Mouse (Mus musculus): ENCODE data around the gene Gpr65.
"Not testable (repeated sequence)": the region's sequence is repeated elsewhere in the genome, so short reads cannot be mapped to it uniquely, and the experiment has no call there.

Gpr65 gene

GRCm38 (mm10) chr12:98268441-98269369 lies at the start of gene Gpr65:
Gene Gpr65 (plus strand): TSS chr12:98268635.
- DNase-seq: no peak

- no peak for DNase-seq
Measured at GRCm38 (mm10) chr12:98223286-98223685, 45.1 kb upstream of the Gpr65 start.

DNA sequence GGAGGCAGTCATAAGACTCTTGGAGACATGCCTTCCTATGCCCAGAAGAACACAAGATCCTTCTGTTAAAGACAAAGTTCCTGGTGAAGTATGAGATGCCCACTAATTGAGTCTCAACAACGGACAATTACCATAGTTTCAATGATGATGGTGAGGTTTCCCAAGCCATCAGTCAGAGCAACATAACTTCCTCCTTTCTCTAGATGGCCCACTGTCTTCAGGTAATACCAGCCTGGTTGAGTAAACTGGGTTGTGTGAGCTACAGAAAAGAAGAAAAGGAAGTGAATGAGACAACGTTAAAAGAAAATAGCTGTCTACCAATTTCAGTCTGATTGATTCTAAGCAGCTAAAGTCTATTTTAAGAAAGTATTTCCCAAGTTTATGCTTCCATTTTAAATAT lies 41.4 kb upstream of the Gpr65 start:
- no peak for DNase-seq

GRCm38 (mm10) chr12:98238478-98238877 lies 30.0 kb upstream of the Gpr65 start:
- not testable (repeated sequence) for DNase-seq

DNA sequence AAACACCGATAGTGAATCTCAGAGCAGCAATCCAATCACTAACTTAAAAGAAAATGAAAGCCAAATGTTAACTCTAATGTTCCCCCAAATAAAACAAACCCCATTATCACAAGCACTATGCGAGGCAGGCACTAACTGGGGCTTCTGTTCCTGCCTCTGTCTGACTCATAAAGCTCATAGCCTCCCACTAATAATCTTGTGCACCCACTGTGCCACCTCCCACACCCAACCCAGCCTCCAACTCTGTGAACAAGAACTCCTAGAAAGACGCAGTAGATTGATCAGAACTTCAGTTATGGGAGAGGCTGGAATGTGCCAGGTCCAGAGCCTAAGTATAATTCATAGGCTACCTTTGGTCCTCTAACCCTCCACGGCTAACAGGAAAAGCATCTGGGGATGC lies 24.3 kb upstream of the Gpr65 start:
- DNase-seq: no peak

DNA sequence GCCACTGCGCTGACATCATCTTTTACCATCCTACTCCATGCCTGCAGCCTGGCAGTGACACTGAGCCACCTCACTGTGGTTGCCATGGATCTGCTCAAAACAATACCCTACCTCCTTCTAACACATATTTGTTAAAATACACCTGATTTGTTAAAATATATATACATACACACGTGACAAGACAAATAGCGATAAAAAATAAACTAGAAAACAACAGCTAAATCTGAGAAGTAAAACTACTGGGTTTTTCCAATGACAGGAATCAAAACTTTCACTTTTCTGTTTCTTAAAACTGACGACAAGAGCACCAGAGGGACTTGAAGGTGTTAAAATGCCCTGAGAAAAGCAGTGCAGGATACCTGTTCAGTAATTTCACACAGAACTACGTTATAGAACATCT lies 23.6 kb upstream of the Gpr65 start:
- DNase-seq: no peak

GRCm38 (mm10) chr12:98246835-98247234 lies 21.6 kb upstream of the Gpr65 start:
- DNase-seq: no peak

- DNase-seq: no peak
Measured at GRCm38 (mm10) chr12:98249671-98250070, 18.8 kb upstream of the Gpr65 start.

- DNase-seq: no peak
Measured at GRCm38 (mm10) chr12:98250327-98250726, 18.1 kb upstream of the Gpr65 start.

DNA sequence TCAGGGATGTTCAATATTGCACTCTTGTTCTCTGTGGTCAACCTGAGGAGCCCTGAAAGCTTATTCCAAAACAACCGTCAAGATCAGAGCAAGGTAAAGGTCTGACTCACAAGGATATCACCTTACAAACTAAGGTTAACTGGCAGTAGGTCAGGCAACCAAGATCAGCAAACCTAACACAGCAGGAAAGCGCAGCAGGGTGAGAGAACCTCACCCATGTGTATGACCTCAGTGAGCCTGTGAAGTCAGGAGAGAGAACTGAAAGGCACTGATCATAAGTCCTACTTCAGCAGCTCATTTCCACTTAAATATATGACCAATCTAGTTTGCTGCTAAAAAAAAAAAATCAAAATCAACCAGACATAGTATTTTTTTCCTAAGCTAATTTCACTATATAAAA lies 16.0 kb upstream of the Gpr65 start:
- DNase-seq: no peak

DNA sequence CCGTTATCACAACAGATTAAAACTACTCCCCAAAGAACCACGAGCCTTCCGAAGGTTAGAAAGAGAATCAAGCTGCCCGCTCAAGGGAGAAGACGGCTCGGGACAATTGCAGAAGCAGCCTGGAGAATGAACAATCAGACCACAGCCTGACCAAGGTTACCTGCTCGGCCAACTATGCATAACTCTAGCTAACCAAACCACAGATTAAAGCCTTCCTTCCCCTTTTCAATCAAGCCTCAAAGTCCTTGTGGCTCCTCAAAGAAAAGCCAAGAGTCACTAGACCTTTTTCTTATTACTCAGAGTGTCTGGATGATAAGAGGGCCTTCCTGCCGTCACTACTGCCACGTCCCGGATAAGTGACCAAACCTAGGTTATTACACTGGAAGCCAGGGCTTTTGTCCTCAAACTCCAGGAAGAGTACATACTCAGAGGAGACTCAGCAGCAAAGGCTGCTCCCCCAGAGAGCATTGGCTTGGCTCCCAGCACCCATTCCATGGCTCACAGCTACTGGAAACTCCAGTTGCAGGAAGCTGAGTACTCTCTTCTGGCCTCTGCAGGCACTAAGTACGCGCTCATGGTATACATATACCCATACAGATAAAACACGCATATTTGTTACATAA lies 13.0 kb upstream of the Gpr65 start:
- no peak for DNase-seq

- no peak for DNase-seq
Measured at GRCm38 (mm10) chr12:98258371-98258844, 10.0 kb upstream of the Gpr65 start.

GRCm38 (mm10) chr12:98258845-98259517 lies 9.5 kb upstream of the Gpr65 start, which contains the start of gene Galc:
Gene Galc (minus strand): TSS chr12:98259459.
- DNase-seq: peak; percentile 89

DNA sequence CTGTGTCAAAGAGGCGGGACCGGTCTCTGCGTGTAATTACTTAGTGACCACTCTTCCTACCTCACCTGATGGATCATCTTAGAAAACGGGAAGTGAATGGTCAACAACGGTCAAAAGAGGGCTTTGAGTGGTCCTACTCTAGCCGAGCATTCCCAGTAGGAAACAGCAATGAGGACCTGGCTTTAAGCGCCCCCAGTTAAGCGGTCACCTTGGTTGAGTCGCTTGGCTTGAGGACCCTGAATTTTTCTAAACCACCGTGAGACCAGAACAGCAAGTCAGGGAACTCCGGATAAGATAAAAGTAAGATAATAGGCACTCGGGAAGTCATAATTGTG lies 8.9 kb upstream of the Gpr65 start:
- DNase-seq: no peak

GRCm38 (mm10) chr12:98265697-98266096 lies 2.7 kb upstream of the Gpr65 start:
- no peak for DNase-seq

DNA sequence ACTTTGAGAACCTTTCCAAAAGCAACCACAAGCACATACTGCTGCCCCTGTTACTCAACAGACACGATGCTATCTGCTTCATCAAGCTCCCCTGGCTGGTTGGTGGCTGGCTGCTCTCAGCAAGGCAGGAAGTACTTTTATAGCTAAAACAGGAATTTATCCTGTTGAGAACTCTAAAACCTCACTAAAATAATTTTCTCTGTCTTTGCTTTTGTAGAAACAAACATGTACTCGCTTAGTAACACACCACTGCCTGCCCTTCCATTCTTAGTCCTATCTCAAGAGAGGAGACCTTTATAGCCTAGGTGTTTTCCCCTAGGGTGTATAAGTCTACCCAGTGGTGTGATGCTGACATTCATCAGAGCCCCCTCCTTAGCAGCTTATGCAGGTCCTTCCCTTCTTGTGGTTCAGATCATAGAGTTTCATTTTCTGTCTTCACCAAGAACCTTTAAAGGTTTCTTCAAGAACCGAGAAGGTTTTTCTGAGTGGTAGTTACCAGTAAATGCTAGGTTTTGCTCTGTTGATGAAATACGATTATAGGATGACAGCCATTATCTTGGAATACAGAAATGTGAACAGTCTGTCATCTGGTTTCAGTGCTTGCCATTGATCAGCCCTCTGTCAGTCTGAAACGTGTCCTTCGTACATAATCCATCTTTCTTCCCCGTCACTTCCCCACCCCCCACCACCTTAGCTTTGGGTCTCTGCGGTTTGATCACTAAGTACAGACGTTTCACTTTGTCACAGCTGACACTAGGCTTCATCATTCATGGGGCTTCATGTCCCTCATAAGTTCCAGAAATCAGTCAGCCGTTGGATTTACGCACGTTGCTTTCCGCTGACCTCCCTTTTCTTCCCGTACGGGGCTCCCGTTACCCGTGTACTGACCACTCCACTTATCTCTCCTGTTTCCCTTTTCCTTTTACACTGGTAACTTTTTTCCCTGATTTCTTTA lies 1.6 kb downstream of the Gpr65 start:
- no peak for DNase-seq

DNA sequence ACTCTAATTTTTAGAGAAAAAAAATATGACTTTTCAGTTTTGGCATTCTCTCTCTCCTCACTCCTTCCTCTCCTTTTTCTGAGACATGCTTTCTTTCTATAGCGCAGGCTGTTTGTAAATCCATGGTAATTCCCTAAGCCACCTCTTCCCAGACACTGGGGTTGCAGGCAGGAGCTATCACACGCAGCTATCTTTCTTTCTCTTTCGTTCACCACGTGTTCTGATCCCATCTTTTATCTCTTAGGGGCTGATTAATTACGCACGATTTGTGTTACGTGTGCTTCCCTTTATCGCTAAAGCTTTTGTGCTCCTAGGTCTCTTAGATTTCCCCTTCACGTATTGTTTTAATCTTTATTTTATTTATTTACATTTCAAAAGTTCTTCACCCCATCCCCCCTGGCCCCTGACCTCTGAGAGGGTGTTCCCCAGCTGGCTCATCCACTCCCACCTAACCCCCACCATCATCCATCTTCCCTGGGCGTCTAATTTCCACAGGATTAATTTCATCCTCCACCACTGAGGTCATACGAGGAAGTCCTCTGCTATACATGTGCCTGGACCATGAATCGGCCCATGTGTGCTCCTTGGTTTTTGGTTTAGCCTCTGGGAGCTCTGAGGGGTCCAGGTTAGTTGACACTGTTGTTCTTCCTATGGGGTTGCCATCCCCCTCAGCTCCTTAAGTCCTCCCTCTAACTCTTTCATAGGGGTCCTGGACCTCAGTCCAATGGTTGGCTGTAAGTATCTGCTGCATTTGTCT lies 2.6 kb downstream of the Gpr65 start:
- DNase-seq: no peak

DNA sequence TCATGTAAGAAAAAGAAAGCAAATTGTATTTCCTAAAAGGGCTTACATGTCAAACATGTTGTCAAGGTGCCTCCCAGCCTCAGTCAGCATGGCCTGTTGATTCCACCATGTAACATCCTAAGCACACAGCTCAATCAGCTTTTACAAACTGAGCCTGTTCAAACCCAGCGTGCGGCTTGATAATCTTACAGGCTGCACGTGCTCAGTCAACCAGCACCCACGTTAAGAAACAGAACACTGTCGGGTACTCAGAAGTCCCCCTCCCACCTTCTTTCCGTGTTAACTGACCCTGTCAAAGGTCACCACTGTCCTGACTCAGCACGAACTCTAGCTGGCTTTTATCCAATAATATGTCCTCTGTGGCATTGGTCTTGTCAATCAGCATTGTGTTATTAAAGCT lies 4.0 kb downstream of the Gpr65 start:
- no peak for DNase-seq

GRCm38 (mm10) chr12:98280530-98280929 lies 12.1 kb downstream of the Gpr65 start:
- peak; percentile 71 for DNase-seq

DNA sequence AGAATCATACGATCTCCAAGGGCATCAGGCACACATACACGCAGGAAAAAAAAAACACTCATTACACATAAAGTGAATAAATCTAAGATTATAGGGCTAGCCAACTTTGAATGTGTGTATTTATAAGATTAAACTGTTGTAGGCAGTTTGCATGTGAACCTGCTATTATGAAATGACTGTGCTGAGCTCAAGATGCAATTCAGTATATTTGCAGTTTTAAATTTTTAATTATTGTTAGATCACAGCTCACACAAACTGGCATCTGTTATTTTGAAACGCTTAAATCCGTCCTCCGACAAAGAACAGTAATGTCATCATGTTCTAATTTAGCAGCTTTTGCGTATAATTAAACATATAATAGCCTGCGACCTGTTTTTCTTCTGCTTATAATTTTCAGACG lies 12.6 kb downstream of the Gpr65 start:
- DNase-seq: no peak

GRCm38 (mm10) chr12:98282776-98283486 lies 14.5 kb downstream of the Gpr65 start:
- DNase-seq: no peak

Measured in cerebellum, adult 11 months (tissue).